Mouse (Mus musculus): ENCODE measurements around the gene Zswim1.

- TF ChIP-seq CTCF (conservative IDR thresholded peaks at IDR 0.05; ENCODE audit: insufficient read depth, insufficient read length, low read depth, low read length) (no peak), POLR2A (IDR thresholded peaks at IDR 0.05; ENCODE audit: low read depth, low read length) (no peak)
These were observed 5.3 kb upstream of the Zswim1 start for GRCm38 (mm10) chr2:164817206-164817605.
